Mouse (Mus musculus): ENCODE measurements around the gene Lrp1.

DNA sequence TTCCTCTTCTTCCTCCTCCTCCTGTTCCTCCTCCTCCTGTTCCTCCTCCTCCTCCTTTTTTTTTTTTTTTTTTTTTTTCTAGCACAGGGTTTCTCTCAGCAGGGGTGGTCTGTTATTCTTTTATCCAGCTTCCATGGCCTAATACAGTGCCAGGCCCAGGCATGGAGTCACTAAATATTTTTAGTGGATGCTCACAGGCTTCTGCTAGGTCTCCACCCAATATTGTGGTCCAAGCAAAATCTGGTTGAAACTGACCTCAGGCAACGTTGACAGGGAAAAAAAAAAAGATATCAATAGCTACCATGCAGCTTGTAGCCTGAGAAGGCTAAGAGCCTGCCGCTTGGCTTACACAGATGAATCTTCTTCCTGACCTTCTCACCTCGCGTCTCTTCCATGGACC lies 1.7 kb upstream of the Lrp1 start:
- TF ChIP-seq CTCF (IDR thresholded peaks at IDR 0.05; ENCODE audit: borderline replicate concordance, extremely low read depth, insufficient read depth, insufficient read length) (no peak), POLR2A (IDR thresholded peaks at IDR 0.05; ENCODE audit: borderline replicate concordance, extremely low read depth, insufficient read depth, insufficient read length, poor library complexity, severe bottlenecking) (no peak)
